Mouse (Mus musculus): Measurements from ENCODE around the gene Ptbp1. TPM values are rescaled to one million over a fixed set of nuclear protein-coding genes. Genes with fewer than 3 reads are reported as not detected.

The Ptbp1 gene
- total RNA-seq, 2 experiments from 2014 or later: 187 to 218 TPM

GRCm38 (mm10) chr10:79856704-79857451 is 2.7 kb downstream of the Ptbp1 start:
- no peak for ATAC-seq (replicated peaks; ENCODE audit: poor library complexity)

DNA sequence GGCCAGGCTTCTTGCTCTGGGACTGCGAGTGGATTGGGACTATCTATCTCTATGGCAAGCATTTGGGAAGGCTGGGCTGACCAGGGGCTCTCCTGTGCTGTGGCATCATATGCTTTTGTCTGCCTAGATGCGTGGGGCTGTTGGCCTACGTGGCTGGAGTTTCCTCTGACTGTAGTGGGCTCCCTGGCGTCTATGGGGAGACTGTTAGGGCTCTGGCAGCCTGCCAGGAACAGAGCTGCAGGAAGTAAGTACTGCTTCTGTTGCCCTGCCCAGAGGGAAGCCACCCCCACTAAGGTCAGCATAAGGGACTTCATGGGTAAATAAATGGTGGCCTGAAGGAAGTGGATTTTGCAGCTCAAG is 3.2 kb downstream of the Ptbp1 start:
- no peak for ATAC-seq (replicated peaks; ENCODE audit: poor library complexity)

DNA sequence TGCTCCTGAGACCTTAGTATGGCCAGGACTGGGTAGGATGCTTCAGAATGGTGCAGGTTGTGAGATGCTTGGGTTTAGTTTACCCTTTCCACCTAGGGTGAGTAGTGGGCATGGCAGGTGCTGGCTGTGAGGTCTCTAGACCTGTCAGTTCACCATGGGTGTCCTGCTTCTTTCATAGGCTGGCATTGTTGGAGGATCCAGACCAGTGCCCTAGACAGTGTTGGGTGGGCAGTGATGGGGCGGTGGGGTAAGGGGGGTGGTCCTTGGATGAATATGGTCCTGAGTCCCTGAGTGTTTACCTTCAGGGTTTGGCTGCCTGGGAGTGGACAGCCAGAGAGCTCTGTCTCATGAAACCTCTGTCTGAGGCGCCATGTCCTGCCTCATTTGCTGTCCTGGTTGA is 3.7 kb downstream of the Ptbp1 start:
- no peak for ATAC-seq (replicated peaks; ENCODE audit: poor library complexity)

- ATAC-seq (replicated peaks; ENCODE audit: poor library complexity): no peak
Measured at GRCm38 (mm10) chr10:79858416-79859074, 4.3 kb downstream of the Ptbp1 start.

DNA sequence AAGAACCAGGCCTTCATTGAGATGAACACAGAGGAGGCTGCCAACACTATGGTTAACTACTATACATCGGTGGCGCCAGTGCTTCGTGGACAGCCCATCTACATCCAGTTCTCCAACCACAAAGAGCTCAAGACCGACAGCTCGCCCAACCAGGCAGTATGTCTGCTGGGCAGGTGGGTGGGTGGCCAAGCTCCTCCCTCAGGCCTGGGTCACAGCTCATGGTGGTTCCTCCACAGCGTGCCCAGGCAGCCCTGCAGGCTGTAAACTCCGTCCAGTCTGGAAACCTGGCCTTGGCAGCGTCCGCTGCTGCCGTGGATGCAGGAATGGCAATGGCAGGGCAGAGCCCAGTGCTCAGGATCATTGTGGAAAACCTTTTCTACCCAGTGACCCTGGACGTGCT is 4.9 kb downstream of the Ptbp1 start:
- no peak for ATAC-seq (replicated peaks; ENCODE audit: poor library complexity)

- no peak for ATAC-seq (replicated peaks; ENCODE audit: poor library complexity)
Measured at GRCm38 (mm10) chr10:79860079-79860911, 6.1 kb downstream of the Ptbp1 start.

DNA sequence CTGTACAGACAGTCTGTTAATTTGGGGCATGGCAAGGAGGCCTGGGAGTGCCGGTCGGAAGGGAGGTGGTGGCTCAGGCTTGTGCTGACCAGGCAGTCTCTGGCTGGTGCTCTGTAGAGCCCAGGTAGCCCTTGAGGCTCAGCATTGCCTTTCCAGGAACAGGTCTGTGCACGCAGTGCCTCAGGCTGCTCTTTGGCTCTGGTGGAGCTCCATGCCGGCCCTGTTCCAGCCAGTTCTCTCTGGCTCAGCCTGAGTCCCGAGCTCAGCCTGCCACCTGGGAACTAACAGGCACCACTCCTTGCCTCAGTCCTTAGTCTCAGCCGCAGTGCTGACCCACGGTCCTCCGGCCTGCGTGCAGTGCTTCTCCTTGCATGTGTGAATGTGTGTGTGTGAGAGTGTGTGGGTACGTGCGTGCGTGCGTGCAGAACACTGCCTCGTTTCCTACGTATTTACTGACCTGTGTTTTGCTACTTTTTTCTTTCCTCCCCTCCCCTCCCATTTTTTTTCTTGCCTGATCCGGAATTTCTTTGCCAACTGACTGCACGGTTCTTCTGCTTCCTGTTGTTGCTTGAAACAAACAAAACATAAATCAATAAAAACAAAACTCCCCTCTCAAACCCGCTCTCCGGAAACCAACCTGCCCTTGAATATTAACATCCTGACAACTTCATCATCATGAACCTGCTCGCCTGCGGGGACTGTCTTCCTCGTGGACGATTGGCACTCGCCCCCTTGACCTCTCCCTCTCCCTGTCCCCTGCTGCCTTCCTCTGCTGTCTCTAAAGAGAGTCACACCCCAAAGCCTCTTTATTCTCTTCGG is 7.2 kb downstream of the Ptbp1 start:
- ATAC-seq (replicated peaks; ENCODE audit: poor library complexity): no peak

- no peak for ATAC-seq (replicated peaks; ENCODE audit: poor library complexity)
Measured at GRCm38 (mm10) chr10:79862049-79862788, 8.0 kb downstream of the Ptbp1 start.

DNA sequence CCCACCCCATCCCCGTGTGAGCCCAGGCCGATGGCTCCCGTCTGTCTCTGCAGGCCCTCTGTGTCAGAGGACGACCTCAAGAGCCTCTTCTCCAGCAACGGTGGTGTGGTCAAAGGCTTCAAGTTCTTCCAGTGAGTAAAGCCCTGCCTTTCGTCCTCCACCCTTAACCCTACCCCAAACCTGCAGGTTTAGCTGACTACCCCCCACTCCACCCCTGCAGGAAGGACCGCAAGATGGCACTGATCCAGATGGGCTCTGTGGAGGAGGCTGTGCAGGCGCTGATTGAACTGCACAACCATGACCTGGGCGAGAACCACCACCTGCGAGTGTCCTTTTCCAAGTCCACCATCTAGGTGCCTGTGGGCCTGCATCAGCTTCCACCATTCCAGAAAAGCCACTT is 8.7 kb downstream of the Ptbp1 start:
- no peak for ATAC-seq (replicated peaks; ENCODE audit: poor library complexity)

DNA sequence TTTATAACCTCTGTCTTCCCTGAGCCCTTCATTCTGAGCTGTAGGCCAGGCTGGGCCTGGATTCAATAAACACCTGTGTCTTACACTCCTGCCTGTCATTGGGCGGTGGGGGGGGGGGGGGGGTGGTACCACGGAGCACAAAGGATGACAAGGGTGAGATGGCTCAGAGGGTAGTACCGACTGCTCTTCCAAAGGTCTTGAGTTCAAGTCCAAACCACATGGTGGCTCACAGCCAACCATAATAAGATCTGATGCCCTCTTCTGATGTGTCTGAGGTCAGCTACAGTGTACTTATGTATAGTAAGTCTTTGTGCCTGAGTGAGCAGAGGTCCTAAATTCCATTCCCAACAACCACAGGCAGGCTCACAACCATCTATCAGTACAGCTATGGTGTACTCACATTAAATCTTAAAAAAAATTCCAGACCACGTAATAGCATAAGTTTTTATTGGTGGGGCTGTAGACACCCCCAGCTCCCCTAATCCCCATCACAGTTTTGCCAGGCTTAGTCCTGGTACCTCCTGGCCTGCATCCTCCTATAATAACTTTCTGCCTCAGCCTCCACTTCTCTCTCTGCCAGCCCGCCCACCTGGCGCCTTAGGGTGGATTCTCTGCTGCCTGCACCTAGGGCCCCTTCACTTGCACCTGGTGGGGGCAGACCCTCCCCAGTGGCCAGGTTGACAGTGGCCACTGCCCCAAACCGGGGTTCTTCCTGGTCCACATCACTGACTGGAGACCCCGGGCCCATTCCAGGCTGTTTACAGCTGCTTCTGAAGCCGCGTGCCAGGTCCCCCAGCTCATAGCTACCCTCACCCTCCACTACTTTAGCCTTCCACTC is 10.3 kb downstream of the Ptbp1 start:
- peak; percentile 11; the same call in 1 of the 2 replicates for ATAC-seq (replicated peaks; ENCODE audit: poor library complexity)

DNA sequence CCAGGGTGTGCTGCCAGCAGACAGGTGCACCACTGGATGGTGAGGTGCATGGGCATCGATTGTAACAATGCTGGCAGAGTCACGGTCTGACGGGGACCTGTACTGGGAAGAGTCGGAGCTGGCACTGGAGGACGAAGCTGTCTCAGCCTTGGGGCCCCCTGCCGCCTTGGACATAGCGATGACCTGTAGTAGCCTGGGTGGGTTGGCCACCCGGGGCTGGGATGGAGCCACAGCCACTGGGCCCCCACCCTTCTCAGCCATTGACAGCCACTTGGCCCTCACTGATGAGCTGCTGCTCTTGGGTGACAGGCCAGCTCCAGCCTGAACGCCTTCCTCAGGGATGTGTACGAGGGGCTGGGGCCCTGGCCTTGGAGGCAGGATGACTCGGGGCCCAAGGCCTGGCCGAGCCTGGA is 11.0 kb downstream of the Ptbp1 start:
- ATAC-seq (replicated peaks; ENCODE audit: poor library complexity): peak; percentile 3; the same call in 1 of the 2 replicates

- ATAC-seq (replicated peaks; ENCODE audit: poor library complexity): peak; percentile 76
Measured at GRCm38 (mm10) chr10:79865801-79866295, 11.6 kb downstream of the Ptbp1 start.

DNA sequence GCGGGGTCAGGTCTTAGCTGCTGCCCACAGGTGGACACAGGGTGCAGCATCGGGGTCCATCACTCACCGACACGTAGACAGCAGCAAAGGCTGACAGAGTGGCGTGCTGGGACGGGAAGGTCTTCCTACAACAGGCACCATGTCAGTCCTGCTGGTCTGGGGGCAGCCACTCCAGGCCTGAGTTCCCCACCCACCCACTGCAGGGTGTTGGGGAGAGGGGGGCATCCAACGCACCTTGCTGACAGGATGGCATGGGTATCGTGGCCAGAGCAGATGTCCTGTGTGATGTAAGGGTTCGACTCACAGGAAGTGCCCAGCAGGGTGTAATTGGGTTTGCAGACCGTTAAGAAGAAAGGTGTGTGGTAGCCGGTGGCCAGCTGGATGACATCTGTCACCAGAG is 12.4 kb downstream of the Ptbp1 start:
- ATAC-seq (replicated peaks; ENCODE audit: poor library complexity): no peak

DNA sequence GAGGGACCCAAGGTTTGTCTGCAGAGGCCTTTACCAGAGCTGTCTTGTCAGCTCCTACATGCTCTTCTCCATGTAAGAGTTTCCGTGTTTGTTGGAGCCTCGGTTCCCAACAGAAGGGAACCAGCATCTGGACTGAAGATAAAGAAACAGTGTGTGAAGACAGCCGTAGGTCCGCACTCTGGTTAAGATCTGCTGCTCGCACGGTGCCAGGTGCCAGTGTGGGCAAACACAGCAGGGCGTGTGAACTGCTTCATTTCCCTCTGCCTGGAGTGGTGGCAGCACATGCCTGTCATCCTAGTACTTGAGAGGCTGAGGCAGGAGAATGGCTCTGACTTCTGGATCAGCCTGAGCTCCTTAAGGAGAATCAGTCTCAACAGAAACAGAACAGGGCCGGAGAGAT is 17.6 kb downstream of the Ptbp1 start:
- ATAC-seq (replicated peaks; ENCODE audit: poor library complexity): no peak

DNA sequence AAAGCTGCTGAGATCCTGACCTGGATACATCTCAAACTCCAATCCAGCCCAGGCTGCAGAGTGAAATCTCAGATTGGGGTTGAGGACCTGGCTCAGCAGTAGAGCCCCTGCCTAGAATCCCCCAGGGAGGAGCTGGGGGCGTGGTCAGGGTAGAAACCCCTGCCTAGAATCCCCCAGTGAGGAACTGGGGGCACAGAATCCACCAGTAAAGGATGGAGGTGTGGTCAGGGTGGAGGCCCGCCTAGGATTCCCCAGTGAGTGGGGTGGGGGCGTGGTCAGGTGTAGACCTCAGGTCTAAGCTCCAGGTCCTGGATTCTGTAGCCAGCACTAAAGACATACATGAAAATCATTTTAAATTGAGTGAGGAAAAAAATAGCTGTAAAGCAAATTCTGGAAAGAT is 18.6 kb downstream of the Ptbp1 start:
- no peak for ATAC-seq (replicated peaks; ENCODE audit: poor library complexity)

DNA sequence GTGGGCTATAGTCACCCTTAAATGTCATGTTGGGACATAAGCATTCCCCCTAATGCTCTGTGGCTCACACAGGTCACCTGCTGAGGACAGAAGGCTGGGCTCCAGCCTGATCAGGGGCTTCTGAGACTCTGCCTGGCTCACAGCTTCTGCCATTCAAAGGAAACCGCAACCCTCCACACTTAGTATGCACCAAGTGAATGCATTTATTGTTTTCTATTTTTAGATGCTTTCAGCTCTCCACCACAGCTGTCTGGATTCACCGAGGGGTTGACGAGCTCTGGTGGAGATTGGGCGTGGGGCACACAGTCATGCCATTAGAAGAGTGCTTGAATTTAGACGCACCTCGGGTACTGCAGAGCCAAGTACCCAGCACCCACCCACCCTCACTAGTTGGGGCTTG is 19.1 kb downstream of the Ptbp1 start:
- ATAC-seq (replicated peaks; ENCODE audit: poor library complexity): no peak

GRCm38 (mm10) chr10:79873715-79874289 is 19.6 kb downstream of the Ptbp1 start:
- ATAC-seq (replicated peaks; ENCODE audit: poor library complexity): no peak

DNA sequence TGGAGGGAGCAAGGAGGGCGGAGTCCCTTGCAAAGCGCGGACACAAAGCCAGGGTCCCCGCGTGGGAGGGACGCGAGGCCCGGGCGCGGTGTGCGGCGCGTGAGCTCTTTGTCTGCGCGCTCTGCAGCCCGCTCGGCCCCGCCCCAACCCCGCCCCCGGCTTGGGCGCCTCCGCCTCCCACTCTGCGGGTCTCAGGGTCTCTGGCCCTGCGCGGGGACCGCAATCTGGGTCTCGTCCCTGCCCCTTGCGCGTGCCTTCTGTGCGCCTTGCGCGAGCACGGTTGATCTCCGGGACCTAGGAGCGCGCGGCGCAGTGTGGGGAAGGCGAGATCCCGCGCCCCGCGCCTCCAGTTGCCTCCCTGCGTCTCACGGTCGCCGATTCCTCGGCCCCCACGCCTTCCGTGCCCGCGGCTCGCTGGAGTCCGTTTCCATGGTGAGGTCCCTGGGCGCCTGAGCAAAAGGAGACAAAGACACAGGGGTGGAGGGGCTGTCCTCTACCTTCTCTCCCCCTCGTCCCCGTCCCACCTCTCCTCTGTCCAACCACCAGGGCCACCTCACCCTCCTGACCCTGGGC is 20.1 kb downstream of the Ptbp1 start, which contains the start of the genes Prtn3 and Plppr3:
TSS of gene Prtn3 (plus strand) at position 187 of the 573 bp plus-strand sequence.
TSS of gene Plppr3 (minus strand) at position 345 of the 573 bp plus-strand sequence.
- peak; percentile 28 for ATAC-seq (replicated peaks; ENCODE audit: poor library complexity)
